Mouse (Mus musculus): ENCODE measurements around the gene Olfr1174-ps. TPM values are rescaled to one million over a fixed set of nuclear protein-coding genes. Genes with fewer than 3 reads are reported as not detected.
A peak's percentile ranks its signal among the peaks of the same experiment; 100 is the strongest.

The Olfr1174-ps gene
- total RNA-seq (2014; fragmentation: Nextera tagmentation) (not detected in 2 replicates), total RNA-seq (2017) (not detected in 2 replicates)

DNA sequence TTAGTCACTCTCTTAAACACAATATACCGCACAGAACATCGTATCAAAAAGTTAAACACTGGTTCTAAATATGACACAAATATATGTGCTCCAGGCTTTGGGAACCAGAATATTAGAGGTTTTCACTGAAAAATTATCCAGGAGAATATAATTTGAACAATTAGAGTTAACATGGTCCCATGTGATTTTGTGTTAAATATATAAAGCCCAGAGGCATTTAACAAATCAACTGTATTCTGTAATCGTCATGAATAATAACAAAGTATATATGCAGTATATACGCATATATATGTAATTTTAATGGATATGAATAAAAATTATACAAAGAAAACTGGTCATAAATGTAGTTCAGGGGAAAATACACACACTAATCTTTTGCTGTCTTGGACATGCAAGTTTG lies at the start of gene Olfr1174-ps:
Gene Olfr1174-ps (minus strand): TSS at position 101 of the 400 bp plus-strand sequence.
- no peak for ATAC-seq (replicated peaks; ENCODE audit: poor library complexity, severe bottlenecking)

DNA sequence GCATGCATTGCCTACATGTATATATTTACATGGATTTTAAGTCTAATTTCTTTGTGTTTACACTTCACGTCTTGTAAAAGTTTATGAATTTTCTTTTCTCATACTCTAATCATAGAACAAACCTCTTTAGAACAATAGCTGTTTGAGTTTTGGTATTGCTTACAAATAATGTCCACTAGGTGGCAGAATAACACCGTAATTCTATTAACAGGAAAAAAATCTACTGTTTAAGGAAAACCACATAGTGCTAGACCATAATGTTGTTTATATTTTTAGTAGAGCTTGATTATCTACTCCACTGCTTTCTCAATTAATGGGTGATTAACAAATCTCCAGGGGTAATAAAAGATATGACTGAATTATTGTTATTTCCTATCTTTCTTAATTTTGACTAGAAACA lies 41.4 kb upstream of the Olfr1174-ps start:
- ATAC-seq (replicated peaks; ENCODE audit: poor library complexity, severe bottlenecking): peak; percentile 55; the same call in 1 of the 2 replicates

DNA sequence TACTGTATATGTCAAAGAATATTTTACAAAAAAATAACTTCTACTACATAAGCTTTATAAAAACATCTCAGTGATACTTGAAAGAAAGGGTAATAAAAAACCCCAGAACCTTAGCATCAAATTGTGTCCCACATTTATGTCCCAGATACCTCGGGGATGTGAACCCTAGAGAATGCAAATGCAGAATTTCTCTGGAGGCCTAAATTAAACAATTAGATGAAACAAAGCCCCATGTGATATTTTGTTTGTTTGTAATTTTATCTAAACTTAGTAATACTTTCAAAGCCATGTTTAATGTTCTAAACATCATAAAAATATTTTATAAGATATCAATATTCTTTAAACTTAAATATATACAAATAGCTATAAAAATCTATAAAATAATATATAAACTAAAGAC lies 31.5 kb upstream of the Olfr1174-ps start, which contains the start of gene Olfr1177-ps:
Gene Olfr1177-ps (minus strand): TSS at position 101 of the 400 bp plus-strand sequence.
- ATAC-seq (replicated peaks; ENCODE audit: poor library complexity, severe bottlenecking): no peak

DNA sequence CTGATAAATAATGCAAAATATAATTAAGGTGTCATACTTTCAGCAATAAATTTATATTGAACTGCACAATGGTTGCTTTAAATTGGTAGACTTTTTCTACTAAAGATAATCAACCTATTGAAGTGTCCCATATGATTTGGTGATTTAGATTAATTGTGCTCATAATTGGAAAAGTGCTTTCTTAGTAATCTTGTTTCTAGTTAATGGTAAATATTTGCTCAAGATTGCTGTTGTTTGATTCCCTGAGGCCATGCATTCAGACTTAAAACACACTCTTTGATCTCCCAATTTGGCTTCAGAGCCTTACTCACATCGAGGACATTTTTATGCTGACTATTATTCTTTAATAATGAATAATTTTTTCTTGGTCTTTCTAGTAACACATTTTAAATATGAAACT lies 21.5 kb upstream of the Olfr1174-ps start, which contains the start of gene Olfr1176:
Gene Olfr1176 (plus strand): TSS at position 301 of the 400 bp plus-strand sequence.
- ATAC-seq (replicated peaks; ENCODE audit: poor library complexity, severe bottlenecking): no peak

DNA sequence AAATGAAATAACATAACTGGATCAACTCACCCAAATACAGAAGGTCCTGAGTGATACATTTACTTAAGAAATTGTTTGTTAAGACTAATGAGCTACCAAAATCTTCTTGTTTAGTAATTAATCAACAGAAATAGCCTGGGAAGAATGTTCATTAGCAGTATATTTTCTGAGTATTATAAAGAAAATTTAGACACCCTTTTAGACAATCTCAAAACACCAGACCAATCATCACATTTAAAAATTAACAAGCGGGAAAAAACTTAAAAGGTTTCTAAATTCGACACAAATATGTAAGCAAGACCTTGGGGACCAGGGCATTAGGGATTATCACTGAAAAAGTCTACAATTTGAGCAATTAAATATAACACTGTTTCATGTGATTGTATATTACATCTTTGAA lies 12.2 kb upstream of the Olfr1174-ps start, which contains the start of gene Olfr1175-ps:
Gene Olfr1175-ps (minus strand): TSS at position 101 of the 400 bp plus-strand sequence.
- no peak for ATAC-seq (replicated peaks; ENCODE audit: poor library complexity, severe bottlenecking)

DNA sequence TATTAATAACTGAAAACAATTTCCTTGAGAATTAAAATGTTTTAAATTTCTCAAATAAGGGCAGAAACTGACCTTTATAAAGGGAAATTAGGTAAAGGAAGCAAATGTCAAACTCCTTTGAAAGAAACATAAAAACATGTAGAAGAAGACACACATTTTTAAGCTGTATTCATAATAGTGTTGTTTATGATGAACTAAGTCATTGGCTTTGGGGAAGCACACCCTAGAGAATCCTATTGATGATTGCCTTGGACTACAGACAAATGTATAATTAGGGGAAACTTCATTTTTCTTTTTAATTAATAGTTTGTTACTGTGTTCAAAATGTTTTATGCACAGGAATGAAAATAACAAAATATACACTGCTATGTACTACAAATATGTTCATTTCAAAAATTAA lies 35.2 kb downstream of the Olfr1174-ps start, which contains the start of gene Olfr1173:
Gene Olfr1173 (minus strand): TSS at position 101 of the 400 bp plus-strand sequence.
- ATAC-seq (replicated peaks; ENCODE audit: poor library complexity, severe bottlenecking): no peak

Other genes starting within 250 kb of the Olfr1174-ps start
- not detected in 2 replicates for gene Olfr1163, start 243.3 kb downstream of the Olfr1174-ps start, total RNA-seq (2014; fragmentation: Nextera tagmentation)
- not detected in 2 replicates for gene Olfr1163, start 243.3 kb downstream of the Olfr1174-ps start, total RNA-seq (2017)
- gene Olfr1164, start 221.2 kb downstream of the Olfr1174-ps start, total RNA-seq (2014; fragmentation: Nextera tagmentation): not detected in 2 replicates
- not detected in 2 replicates for gene Olfr1164, start 221.2 kb downstream of the Olfr1174-ps start, total RNA-seq (2017)
- gene Olfr1166, start 186.9 kb downstream of the Olfr1174-ps start, total RNA-seq (2014; fragmentation: Nextera tagmentation): not detected in 2 replicates
- not detected in 2 replicates for gene Olfr1166, start 186.9 kb downstream of the Olfr1174-ps start, total RNA-seq (2017)
- not detected in 2 replicates for gene Olfr1167, start 159.9 kb downstream of the Olfr1174-ps start, total RNA-seq (2014; fragmentation: Nextera tagmentation)
- not detected in 2 replicates for gene Olfr1167, start 159.9 kb downstream of the Olfr1174-ps start, total RNA-seq (2017)
- not detected in 2 replicates for gene Olfr1168, start 133.3 kb downstream of the Olfr1174-ps start, total RNA-seq (2014; fragmentation: Nextera tagmentation)
- gene Olfr1168, start 133.3 kb downstream of the Olfr1174-ps start, total RNA-seq (2017): not detected in 2 replicates
- gene Olfr1170, start 86.8 kb downstream of the Olfr1174-ps start, total RNA-seq (2014; fragmentation: Nextera tagmentation): not detected in 2 replicates
- not detected in 2 replicates for gene Olfr1170, start 86.8 kb downstream of the Olfr1174-ps start, total RNA-seq (2017)
- gene Olfr1173, start 35.3 kb downstream of the Olfr1174-ps start, total RNA-seq (2014; fragmentation: Nextera tagmentation): not detected in 2 replicates
- gene Olfr1173, start 35.3 kb downstream of the Olfr1174-ps start, total RNA-seq (2017): not detected in 2 replicates
- not detected in 2 replicates for gene Olfr1175-ps, start 12.1 kb upstream of the Olfr1174-ps start, total RNA-seq (2014; fragmentation: Nextera tagmentation)
- not detected in 2 replicates for gene Olfr1175-ps, start 12.1 kb upstream of the Olfr1174-ps start, total RNA-seq (2017)
- not detected in 2 replicates for gene Olfr1176, start 21.6 kb upstream of the Olfr1174-ps start, total RNA-seq (2014; fragmentation: Nextera tagmentation)
- gene Olfr1176, start 21.6 kb upstream of the Olfr1174-ps start, total RNA-seq (2017): not detected in 2 replicates
- not detected in 2 replicates for gene Olfr1177-ps, start 31.4 kb upstream of the Olfr1174-ps start, total RNA-seq (2014; fragmentation: Nextera tagmentation)
- gene Olfr1177-ps, start 31.4 kb upstream of the Olfr1174-ps start, total RNA-seq (2017): not detected in 2 replicates
- gene Olfr1178, start 71.9 kb upstream of the Olfr1174-ps start, total RNA-seq (2014; fragmentation: Nextera tagmentation): not detected in 2 replicates
- not detected in 2 replicates for gene Olfr1178, start 71.9 kb upstream of the Olfr1174-ps start, total RNA-seq (2017)
- gene Olfr1179, start 91.3 kb upstream of the Olfr1174-ps start, total RNA-seq (2014; fragmentation: Nextera tagmentation): not detected in 2 replicates
- gene Olfr1179, start 91.3 kb upstream of the Olfr1174-ps start, total RNA-seq (2017): not detected in 2 replicates
- not detected in 2 replicates for gene Olfr1180, start 104.0 kb upstream of the Olfr1174-ps start, total RNA-seq (2014; fragmentation: Nextera tagmentation)
- not detected in 2 replicates for gene Olfr1180, start 104.0 kb upstream of the Olfr1174-ps start, total RNA-seq (2017)
- not detected in 2 replicates for gene Olfr1181, start 111.0 kb upstream of the Olfr1174-ps start, total RNA-seq (2014; fragmentation: Nextera tagmentation)
- not detected in 2 replicates for gene Olfr1181, start 111.0 kb upstream of the Olfr1174-ps start, total RNA-seq (2017)
- not detected in 2 replicates for gene Gm13757, start 134.0 kb upstream of the Olfr1174-ps start, total RNA-seq (2014; fragmentation: Nextera tagmentation)
- not detected in 2 replicates for gene Gm13757, start 134.0 kb upstream of the Olfr1174-ps start, total RNA-seq (2017)
- gene Olfr1183, start 139.7 kb upstream of the Olfr1174-ps start, total RNA-seq (2014; fragmentation: Nextera tagmentation): not detected in 2 replicates
- not detected in 2 replicates for gene Olfr1183, start 139.7 kb upstream of the Olfr1174-ps start, total RNA-seq (2017)
- not detected in 2 replicates for gene Olfr1184, start 168.5 kb upstream of the Olfr1174-ps start, total RNA-seq (2014; fragmentation: Nextera tagmentation)
- gene Olfr1184, start 168.5 kb upstream of the Olfr1174-ps start, total RNA-seq (2017): not detected in 2 replicates
- not detected in 2 replicates for gene Olfr1185-ps1, start 178.2 kb upstream of the Olfr1174-ps start, total RNA-seq (2014; fragmentation: Nextera tagmentation)
- gene Olfr1185-ps1, start 178.2 kb upstream of the Olfr1174-ps start, total RNA-seq (2017): not detected in 2 replicates
- gene Olfr1186, start 203.4 kb upstream of the Olfr1174-ps start, total RNA-seq (2014; fragmentation: Nextera tagmentation): not detected in 2 replicates
- not detected in 2 replicates for gene Olfr1186, start 203.4 kb upstream of the Olfr1174-ps start, total RNA-seq (2017)
- gene Olfr1188, start 241.8 kb upstream of the Olfr1174-ps start, total RNA-seq (2014; fragmentation: Nextera tagmentation): not detected in 2 replicates
- not detected in 2 replicates for gene Olfr1188, start 241.8 kb upstream of the Olfr1174-ps start, total RNA-seq (2017)